Mouse (Mus musculus) heart, postnatal 0 days (tissue): ENCODE measurements at regions not wholly inside any gene's neighbourhood (a gene's known extent, or its start where the extent isn't known, plus 50 kb on each side); places are given as distances from the start of the nearest gene placed in this dataset.

Experiments
- ATAC-seq: fragments of 200-750 bp; cut with Nextera tagmentation; 2 replicates; pipeline ENCODE4 v1.8.0; 2017; ENCODE audit warnings: low read depth, moderate number of reproducible peaks, moderate library complexity; ENCODE audit not compliant: insufficient read depth
- DNase-seq: peaks from one replicate; pipeline ENCODE4 v3.0.0-alpha.2; 2016; ENCODE audit warnings: low spot score
- H3K27ac ChIP-seq: fragments of 300-500 bp; sonication (generic); 2 replicates; pipeline ENCODE4 v1.5.1; 2014; ENCODE audit warnings: low read depth, mild to moderate bottlenecking
- H3K27me3 ChIP-seq: fragments of 300-500 bp; sonication (generic); 2 replicates; pipeline ENCODE4 v1.6.1; 2014; ENCODE audit warnings: low read length, mixed read lengths; ENCODE audit not compliant: control insufficient read depth, insufficient read depth
- H3K36me3 ChIP-seq: fragments of 300-500 bp; sonication (generic); replicated peaks from 2 replicates; pipeline ENCODE4 v1.6.1; 2014; ENCODE audit warnings: low read length, mixed read lengths; ENCODE audit not compliant: control insufficient read depth, insufficient read depth
- H3K4me1 ChIP-seq: fragments of 300-500 bp; sonication (generic); 2 replicates; pipeline ENCODE4 v1.6.1; 2014; ENCODE audit warnings: antibody characterized with exemption; ENCODE audit not compliant: control insufficient read depth, insufficient read depth
- H3K4me2 ChIP-seq: fragments of 300-500 bp; sonication (generic); 2 replicates; pipeline ENCODE4 v1.6.1; 2014; ENCODE audit warnings: low read depth, mild to moderate bottlenecking, low read length, moderate library complexity
- H3K4me3 ChIP-seq: fragments of 300-500 bp; sonication (generic); 2 replicates; pipeline ENCODE4 v1.5.1; 2014; ENCODE audit warnings: low read depth, low read length
- H3K9ac ChIP-seq: fragments of 300-500 bp; sonication (generic); replicated peaks from 2 replicates; pipeline ENCODE4 v1.6.1; 2014; ENCODE audit warnings: low read depth, low read length, mixed read lengths
- H3K9me3 ChIP-seq: fragments of 300-500 bp; sonication (generic); replicated peaks from 2 replicates; pipeline ENCODE4 v1.6.1; 2016; ENCODE audit warnings: low read length; ENCODE audit not compliant: control insufficient read depth
- CTCF ChIP-seq: IDR thresholded peaks from 2 replicates; pipeline ENCODE4 v1.5.1; 2016; ENCODE audit warnings: antibody characterized with exemption, control low read depth, low read depth
- EP300 ChIP-seq: IDR thresholded peaks from 2 replicates; pipeline ENCODE4 v1.6.1; 2016; ENCODE audit warnings: antibody characterized with exemption, low read depth
- WGBS: fragments of 180-500 bp; shearing (Covaris S2); extraction: QIAGEN DNeasy Blood & Tissue Kit; methylation state at CpG from one replicate; pipeline ENCODE4 v1.1.7; 2014; 5-methylcytosine and 5-hydroxymethylcytosine counted together

- H3K27me3 ChIP-seq, result no peaks in the 10 kb centered on the region
- H3K9ac ChIP-seq, result no peak overlapping the region
- no peaks in the 10 kb centered on the region for H3K36me3 ChIP-seq
- ATAC-seq (no peak), DNase-seq (no peak)
- no peak overlapping the region for H3K27ac ChIP-seq
- WGBS, result 66% methylated on average over 6 of the region's 6 CpGs
- 0 out of 2 replicates have a peak, but pooled peaks cover 4% of the 10 kb centered on the region for H3K9me3 ChIP-seq
- no peak overlapping the region for H3K4me3 ChIP-seq
- TF ChIP-seq EP300, result no peak
- no peak for TF ChIP-seq CTCF
- no peaks in the 10 kb centered on the region for H3K4me1 ChIP-seq
- no peak overlapping the region for H3K4me2 ChIP-seq
Observed at GRCm38 (mm10) chr2:92511771-92512744, 51.7 kb upstream of the Slc35c1 start.
